Mouse (Mus musculus) liver, adult 2 months (tissue): ENCODE results near the gene Gm20662.

Source experiments
- CTCF ChIP-seq: fragments of 200-500 bp; IDR thresholded peaks from 2 replicates; pipeline ENCODE4 v1.5.1; 2011; ENCODE audit warnings: low read depth, low read length, control low read depth
- POLR2A ChIP-seq: fragments of 200-500 bp; IDR thresholded peaks from 2 replicates; pipeline ENCODE4 v1.6.1; 2011; ENCODE audit warnings: low read length, control low read depth; ENCODE audit not compliant: insufficient read depth; ENCODE audit errors: extremely low read depth

GRCm38 (mm10) chr9:108032126-108032525, 36.0 kb downstream of the Gm20662 start:
- TF ChIP-seq POLR2A (no peak), CTCF (no peak)
